Mouse (Mus musculus): Measurements from ENCODE around the gene Arf6. TPM values are rescaled to one million over a fixed set of nuclear protein-coding genes. Genes with fewer than 3 reads are reported as not detected.
"Not testable (repeated sequence)": the region's sequence is repeated elsewhere in the genome, so short reads cannot be mapped to it uniquely, and the experiment has no call there.

Gene Arf6
- polyA plus RNA-seq, 1 experiment from 2014 or later: 59.7 TPM

GRCm38 (mm10) chr12:69360997-69361899, 10.7 kb upstream of the Arf6 start:
- H3K36me3 ChIP-seq (ENCODE audit: control insufficient read depth, insufficient read depth, low read length); H3K4me1 ChIP-seq (ENCODE audit: control insufficient read depth, insufficient read depth, low read length); H3K27me3 ChIP-seq (ENCODE audit: control insufficient read depth, insufficient read depth, low read length); H3K9me3 ChIP-seq (ENCODE audit: control insufficient read depth, low read length): not testable (repeated sequence)
- peak overlapping the region; percentile 60 for H3K4me3 ChIP-seq (ENCODE audit: low read length)
- H3K4me2 ChIP-seq (replicated peaks; ENCODE audit: low read depth, low read length): peak overlapping the region; percentile 76
- peak overlapping the region; percentile 69 for H3K9ac ChIP-seq (ENCODE audit: low read depth, low read length)
- under 1% methylated on average over 38 of the region's 50 CpGs for WGBS
- H3K27ac ChIP-seq (ENCODE audit: low read depth, low read length): peak overlapping the region; percentile 96
- ATAC-seq (ENCODE audit: low FRiP score, low TSS enrichment): peak; percentile 96

- Histone ChIP-seq H3K4me1 (ENCODE audit: control insufficient read depth, insufficient read depth, low read length) (peaks cover 10% of the 10 kb centered on the region; the same call in 1 of the 2 replicates), H3K4me3 (ENCODE audit: low read length) (peak overlapping the region; percentile 60), H3K4me2 (replicated peaks; ENCODE audit: low read depth, low read length) (peak overlapping the region; percentile 76), H3K36me3 (ENCODE audit: control insufficient read depth, insufficient read depth, low read length) (no peaks in the 10 kb centered on the region), H3K9me3 (ENCODE audit: control insufficient read depth, low read length) (no peaks in the 10 kb centered on the region), H3K27me3 (ENCODE audit: control insufficient read depth, insufficient read depth, low read length) (no peaks in the 10 kb centered on the region), H3K27ac (ENCODE audit: low read depth, low read length) (peak overlapping the region; percentile 96), H3K9ac (ENCODE audit: low read depth, low read length) (peak overlapping the region; percentile 69)
- WGBS: 5% methylated on average over 10 of the region's 10 CpGs
- ATAC-seq (ENCODE audit: low FRiP score, low TSS enrichment): no peak
Measured at GRCm38 (mm10) chr12:69361919-69362318, 10.0 kb upstream of the Arf6 start.

DNA sequence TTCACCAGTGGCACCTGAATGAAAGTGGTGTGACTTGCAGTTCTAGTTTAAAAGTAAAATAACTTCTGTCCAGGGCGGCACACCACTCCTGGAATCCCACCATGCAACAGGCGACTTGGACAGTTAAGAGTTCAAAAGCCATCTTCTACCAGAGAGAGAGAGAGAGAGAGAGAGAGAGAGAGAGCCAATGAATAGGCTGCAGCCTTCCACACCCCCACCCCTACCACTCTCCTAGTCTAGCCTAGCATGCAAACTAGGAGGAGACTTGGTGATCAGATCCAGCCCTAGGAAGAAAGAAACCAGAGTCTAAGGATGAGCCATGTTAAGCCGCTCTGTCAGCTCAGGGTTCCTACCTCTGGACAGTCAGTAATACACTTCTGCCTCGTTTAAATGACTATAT, 9.6 kb upstream of the Arf6 start:
- H3K36me3 ChIP-seq (ENCODE audit: control insufficient read depth, insufficient read depth, low read length): no peaks in the 10 kb centered on the region
- H3K4me1 ChIP-seq (ENCODE audit: control insufficient read depth, insufficient read depth, low read length): peaks cover 10% of the 10 kb centered on the region; the same call in 1 of the 2 replicates
- H3K27ac ChIP-seq (ENCODE audit: low read depth, low read length): no peak overlapping the region; the same call in 1 of the 2 replicates
- H3K9me3 ChIP-seq (ENCODE audit: control insufficient read depth, low read length): no peaks in the 10 kb centered on the region
- H3K4me2 ChIP-seq (replicated peaks; ENCODE audit: low read depth, low read length): peak overlapping the region; percentile 76
- WGBS: 54% methylated on average over 4 of the region's 4 CpGs
- peak overlapping the region; percentile 60; the same call in 1 of the 2 replicates for H3K4me3 ChIP-seq (ENCODE audit: low read length)
- H3K27me3 ChIP-seq (ENCODE audit: control insufficient read depth, insufficient read depth, low read length): no peaks in the 10 kb centered on the region
- no peak for ATAC-seq (ENCODE audit: low FRiP score, low TSS enrichment)
- no peak overlapping the region for H3K9ac ChIP-seq (ENCODE audit: low read depth, low read length)

- H3K36me3 ChIP-seq (ENCODE audit: control insufficient read depth, insufficient read depth, low read length); H3K4me3 ChIP-seq (ENCODE audit: low read length); ATAC-seq (ENCODE audit: low FRiP score, low TSS enrichment); H3K4me2 ChIP-seq (replicated peaks; ENCODE audit: low read depth, low read length); H3K4me1 ChIP-seq (ENCODE audit: control insufficient read depth, insufficient read depth, low read length); H3K27me3 ChIP-seq (ENCODE audit: control insufficient read depth, insufficient read depth, low read length); H3K9me3 ChIP-seq (ENCODE audit: control insufficient read depth, low read length); H3K27ac ChIP-seq (ENCODE audit: low read depth, low read length); H3K9ac ChIP-seq (ENCODE audit: low read depth, low read length): not testable (repeated sequence)
- 94% methylated on average over 7 of the region's 7 CpGs for WGBS
Measured at GRCm38 (mm10) chr12:69363110-69363509, 8.8 kb upstream of the Arf6 start.

DNA sequence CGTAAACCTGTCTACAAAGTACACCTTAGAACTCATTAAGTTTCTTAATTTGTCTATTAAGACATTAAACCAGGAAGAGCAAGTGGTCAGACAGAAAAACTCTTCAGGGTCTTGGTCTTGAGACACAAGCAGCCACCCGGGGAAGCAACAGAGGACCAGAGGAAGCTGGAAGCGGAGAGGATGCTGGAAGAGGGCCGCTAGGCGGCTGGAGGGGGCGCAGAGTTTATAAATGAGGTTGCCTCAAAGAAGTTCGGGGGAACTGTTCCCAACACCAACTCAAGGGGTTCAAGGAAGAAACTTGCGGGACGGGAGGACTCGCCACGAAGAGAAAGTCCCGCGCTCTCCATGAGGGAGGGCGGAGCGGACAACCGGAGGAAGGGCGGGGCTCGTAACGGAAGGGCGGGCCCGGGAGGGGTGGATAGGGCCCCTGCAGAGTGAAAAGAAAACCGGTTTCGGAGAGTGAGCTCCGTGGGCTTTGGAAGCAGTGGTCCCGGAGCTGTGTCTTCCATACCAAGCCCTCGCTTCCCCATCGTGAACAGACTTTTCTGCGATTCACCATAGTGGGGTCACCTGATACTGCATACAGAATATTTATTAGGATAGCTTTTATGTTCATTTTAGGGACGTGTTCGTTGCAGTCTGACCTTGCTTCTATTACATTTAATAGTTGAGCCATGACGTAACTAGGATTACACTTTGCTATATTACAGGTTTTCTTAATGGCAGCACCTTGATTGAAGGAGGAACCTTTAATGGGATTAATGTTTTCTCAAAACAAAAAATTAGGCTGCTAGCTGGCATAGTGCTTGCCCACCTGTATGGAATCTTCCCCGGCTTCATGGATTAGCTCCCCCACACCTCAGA, 7.8 kb upstream of the Arf6 start:
- H3K9ac ChIP-seq (ENCODE audit: low read depth, low read length): peak overlapping the region; percentile 42
- ATAC-seq (ENCODE audit: low FRiP score, low TSS enrichment): peak; percentile 48; the same call in 1 of the 2 replicates
- peak overlapping the region; percentile 55 for H3K4me2 ChIP-seq (replicated peaks; ENCODE audit: low read depth, low read length)
- H3K4me3 ChIP-seq (ENCODE audit: low read length): peak overlapping the region; percentile 39
- H3K27ac ChIP-seq (ENCODE audit: low read depth, low read length): peak overlapping the region; percentile 8; the same call in 1 of the 2 replicates
- H3K27me3 ChIP-seq (ENCODE audit: control insufficient read depth, insufficient read depth, low read length): no peaks in the 10 kb centered on the region
- H3K9me3 ChIP-seq (ENCODE audit: control insufficient read depth, low read length): no peaks in the 10 kb centered on the region
- H3K4me1 ChIP-seq (ENCODE audit: control insufficient read depth, insufficient read depth, low read length): peaks cover 10% of the 10 kb centered on the region; the same call in 1 of the 2 replicates
- H3K36me3 ChIP-seq (ENCODE audit: control insufficient read depth, insufficient read depth, low read length): no peaks in the 10 kb centered on the region
- 4% methylated on average over 31 of the region's 32 CpGs for WGBS

GRCm38 (mm10) chr12:69365757-69366156, 6.2 kb upstream of the Arf6 start:
- H3K9me3 ChIP-seq (ENCODE audit: control insufficient read depth, low read length): no peaks in the 10 kb centered on the region
- H3K27me3 ChIP-seq (ENCODE audit: control insufficient read depth, insufficient read depth, low read length): no peaks in the 10 kb centered on the region
- no peak overlapping the region for H3K4me3 ChIP-seq (ENCODE audit: low read length)
- no peak overlapping the region for H3K4me2 ChIP-seq (replicated peaks; ENCODE audit: low read depth, low read length)
- H3K4me1 ChIP-seq (ENCODE audit: control insufficient read depth, insufficient read depth, low read length): peaks cover 11% of the 10 kb centered on the region; the same call in 1 of the 2 replicates
- no peak overlapping the region for H3K27ac ChIP-seq (ENCODE audit: low read depth, low read length)
- no peak for ATAC-seq (ENCODE audit: low FRiP score, low TSS enrichment)
- H3K9ac ChIP-seq (ENCODE audit: low read depth, low read length): no peak overlapping the region
- WGBS: 79% methylated on average over 7 of the region's 7 CpGs
- no peaks in the 10 kb centered on the region for H3K36me3 ChIP-seq (ENCODE audit: control insufficient read depth, insufficient read depth, low read length)

DNA sequence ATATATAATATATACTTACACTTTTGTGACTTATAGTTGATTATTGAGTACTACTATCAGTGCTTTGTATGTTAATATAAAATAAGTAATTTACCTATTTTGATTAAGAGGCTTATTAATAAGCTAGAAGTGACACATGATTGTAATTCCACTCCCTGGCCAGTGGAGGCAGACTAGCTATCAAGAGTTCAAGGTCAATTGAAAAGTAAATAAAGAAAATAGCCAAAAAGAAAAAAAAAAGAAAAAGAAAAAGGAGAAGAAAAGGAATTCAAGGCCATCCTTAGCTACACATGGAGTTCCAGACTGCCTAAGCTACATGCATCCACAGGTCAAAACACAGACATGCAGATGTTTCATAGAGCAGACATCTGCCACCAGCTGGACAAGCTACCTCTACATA, 5.5 kb upstream of the Arf6 start:
- no peaks in the 10 kb centered on the region for H3K9me3 ChIP-seq (ENCODE audit: control insufficient read depth, low read length)
- no peak for ATAC-seq (ENCODE audit: low FRiP score, low TSS enrichment)
- no peaks in the 10 kb centered on the region for H3K36me3 ChIP-seq (ENCODE audit: control insufficient read depth, insufficient read depth, low read length)
- H3K27ac ChIP-seq (ENCODE audit: low read depth, low read length): no peak overlapping the region
- no peaks in the 10 kb centered on the region for H3K27me3 ChIP-seq (ENCODE audit: control insufficient read depth, insufficient read depth, low read length)
- no peak overlapping the region for H3K4me3 ChIP-seq (ENCODE audit: low read length)
- no peak overlapping the region for H3K9ac ChIP-seq (ENCODE audit: low read depth, low read length)
- no peak overlapping the region for H3K4me2 ChIP-seq (replicated peaks; ENCODE audit: low read depth, low read length)
- peaks cover 15% of the 10 kb centered on the region; the same call in 1 of the 2 replicates for H3K4me1 ChIP-seq (ENCODE audit: control insufficient read depth, insufficient read depth, low read length)

DNA sequence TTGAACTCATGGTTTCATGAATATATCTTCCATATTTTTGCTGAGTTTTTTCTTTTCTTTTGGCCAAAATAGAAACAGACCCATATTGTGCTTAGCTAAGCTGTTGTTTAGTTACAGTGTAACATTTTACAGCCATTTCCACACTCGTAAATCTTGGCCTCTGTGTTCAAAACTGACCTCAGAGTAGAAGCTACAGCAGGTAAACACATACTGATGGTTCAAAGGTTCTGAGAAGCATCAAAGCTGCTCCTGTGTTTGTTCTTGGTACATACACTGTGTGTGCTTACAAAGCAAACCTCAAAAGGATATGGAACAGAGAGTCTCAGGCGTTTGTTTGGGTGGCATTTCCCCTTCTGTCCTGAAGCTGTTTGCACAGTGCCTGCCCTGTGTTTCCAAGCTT, 4.4 kb upstream of the Arf6 start:
- Histone ChIP-seq H3K27me3 (ENCODE audit: control insufficient read depth, insufficient read depth, low read length) (no peaks in the 10 kb centered on the region), H3K4me2 (replicated peaks; ENCODE audit: low read depth, low read length) (no peak overlapping the region), H3K27ac (ENCODE audit: low read depth, low read length) (no peak overlapping the region), H3K9ac (ENCODE audit: low read depth, low read length) (no peak overlapping the region), H3K4me1 (ENCODE audit: control insufficient read depth, insufficient read depth, low read length) (peaks cover 6% of the 10 kb centered on the region; the same call in 1 of the 2 replicates), H3K9me3 (ENCODE audit: control insufficient read depth, low read length) (no peaks in the 10 kb centered on the region), H3K36me3 (ENCODE audit: control insufficient read depth, insufficient read depth, low read length) (no peaks in the 10 kb centered on the region), H3K4me3 (ENCODE audit: low read length) (no peak overlapping the region)
- ATAC-seq (ENCODE audit: low FRiP score, low TSS enrichment): no peak
- WGBS: 62% methylated on average over 2 of the region's 2 CpGs
